Comparison of ENCODE assay signal across 9 mouse cellular contexts in genomic region chr13:4129100-4129499, GRCm38 (mm10). TPM values are rescaled to one million over a fixed set of nuclear protein-coding genes. Genes with fewer than 3 reads are reported as not detected.
DNase-seq lines count a peak whose midpoint lies in the region; ATAC-seq and TF ChIP-seq lines count a peak whose summit lies in the region.
"Had no signal": no experiment of that assay in that cellular context is flagged by ENCODE, and none has a peak within 500 bp of the region (broad histone marks: within the 10 kb centered on the region; RNA-seq: fewer than 3 reads in every experiment).

No protein-coding gene starts in this region.

- no peak overlapping the region for H3K27ac ChIP-seq in liver, postnatal 0 days (ENCODE audit: low read depth)
- no peak overlapping the region for H3K27ac ChIP-seq in kidney, embryonic 16.5 days (ENCODE audit: low read length)
- H3K27ac ChIP-seq in midbrain, postnatal 0 days (ENCODE audit: low read depth, low read length) = no peak overlapping the region
- H3K27ac ChIP-seq: liver, embryonic 15.5 days had no signal

- no peak for ATAC-seq in liver, postnatal 0 days
- peak; percentile 73; the same call in 1 of the 2 replicates for ATAC-seq in kidney, embryonic 16.5 days (ENCODE audit: low FRiP score, low TSS enrichment)
- no peak for ATAC-seq in midbrain, postnatal 0 days (ENCODE audit: low FRiP score)

- no peak for TF ChIP-seq EP300 in liver, postnatal 0 days (IDR thresholded peaks at IDR 0.05; ENCODE audit: low read depth)

- H3K4me3 ChIP-seq in liver, postnatal 0 days (ENCODE audit: low read depth, low read length) = no peak overlapping the region
- no peak overlapping the region for H3K4me3 ChIP-seq in kidney, embryonic 16.5 days (ENCODE audit: low read length)
- H3K4me3 ChIP-seq in midbrain, postnatal 0 days (ENCODE audit: low read depth, low read length) = no peak overlapping the region
- H3K4me3 ChIP-seq: liver, embryonic 15.5 days had no signal

- TF ChIP-seq CTCF in liver, postnatal 0 days (IDR thresholded peaks at IDR 0.05; ENCODE audit: low read depth) = peak; percentile 55
- TF ChIP-seq CTCF in midbrain, postnatal 0 days (IDR thresholded peaks at IDR 0.05) = peak; percentile 66

- 32% methylated on average over 5 of the region's 5 CpGs for WGBS in liver, postnatal 0 days (ENCODE audit: insufficient replicate concordance)
- WGBS in kidney, embryonic 16.5 days = 33% methylated on average over 5 of the region's 5 CpGs
- 47% methylated on average over 5 of the region's 5 CpGs for WGBS in midbrain, postnatal 0 days

- no peak overlapping the region for H3K4me2 ChIP-seq in liver, postnatal 0 days (ENCODE audit: low read depth, low read length)
- H3K4me2 ChIP-seq in kidney, embryonic 16.5 days (replicated peaks; ENCODE audit: low read depth, low read length) = no peak overlapping the region
- H3K4me2 ChIP-seq in midbrain, postnatal 0 days (ENCODE audit: low read depth, low read length, poor library complexity, severe bottlenecking) = no peak overlapping the region
- H3K4me2 ChIP-seq: liver, embryonic 15.5 days had no signal

- H3K27me3 ChIP-seq in liver, postnatal 0 days (ENCODE audit: insufficient read depth, low read length) = no peaks in the 10 kb centered on the region
- H3K27me3 ChIP-seq in kidney, embryonic 16.5 days (ENCODE audit: insufficient read depth, low read length) = no peaks in the 10 kb centered on the region
- H3K27me3 ChIP-seq in midbrain, postnatal 0 days (ENCODE audit: insufficient read depth, low read length) = no peaks in the 10 kb centered on the region
- H3K27me3 ChIP-seq: liver, embryonic 15.5 days had no signal

- H3K36me3 ChIP-seq in liver, postnatal 0 days (replicated peaks; ENCODE audit: insufficient read depth, low read length) = no peaks in the 10 kb centered on the region
- no peaks in the 10 kb centered on the region for H3K36me3 ChIP-seq in kidney, embryonic 16.5 days (ENCODE audit: insufficient read depth, low read length)
- H3K36me3 ChIP-seq in midbrain, postnatal 0 days (ENCODE audit: insufficient read depth, low read length) = no peaks in the 10 kb centered on the region
- H3K36me3 ChIP-seq: liver, embryonic 15.5 days had no signal

- H3K9me3 ChIP-seq in liver, postnatal 0 days (ENCODE audit: low read length) = no peaks in the 10 kb centered on the region
- peaks cover 6% of the 10 kb centered on the region; the same call in 1 of the 2 replicates for H3K9me3 ChIP-seq in kidney, embryonic 16.5 days (ENCODE audit: low read length)
- no peaks in the 10 kb centered on the region for H3K9me3 ChIP-seq in midbrain, postnatal 0 days (ENCODE audit: low read length)
- H3K9me3 ChIP-seq: liver, embryonic 15.5 days had no signal

- H3K4me1 ChIP-seq in liver, postnatal 0 days (ENCODE audit: insufficient read depth) = no peaks in the 10 kb centered on the region
- no peaks in the 10 kb centered on the region for H3K4me1 ChIP-seq in kidney, embryonic 16.5 days (ENCODE audit: insufficient read depth, low read length)
- H3K4me1 ChIP-seq in midbrain, postnatal 0 days (ENCODE audit: insufficient read depth, low read length) = no peaks in the 10 kb centered on the region
- H3K4me1 ChIP-seq: liver, embryonic 15.5 days had no signal

- no peak overlapping the region for H3K9ac ChIP-seq in liver, postnatal 0 days (replicated peaks)
- no peak overlapping the region for H3K9ac ChIP-seq in kidney, embryonic 16.5 days (replicated peaks; ENCODE audit: low read length)
- no peak overlapping the region for H3K9ac ChIP-seq in midbrain, postnatal 0 days (replicated peaks; ENCODE audit: low read length, poor library complexity, severe bottlenecking)
- H3K9ac ChIP-seq: liver, embryonic 15.5 days had no signal

- DNase-seq in cerebellum, adult 18-20 months = peak; percentile 5 to 9
- DNase-seq in cerebellum, postnatal 4 days (ENCODE audit: low spot score in 2 of 2) = no peak
- peak; percentile 13 for DNase-seq in liver, postnatal 0 days
- DNase-seq in liver = no peak
- DNase-seq in embryo, embryonic 10 days (ENCODE audit: low spot score) = peak; percentile 65
- peak; percentile 8 for DNase-seq in midbrain, postnatal 0 days (ENCODE audit: low spot score)
- DNase-seq in T-cell, adult 2 months (ENCODE audit: low spot score) = no peak

RNA-seq across cellular contexts. Expression of gene Akr1c18, which starts 21.4 kb away (rescaled TPM):
- polyA plus RNA-seq in liver, postnatal 0 days (2015; fragmentation: Nextera tagmentation; extraction: Ambion mirVana) = 26.8 and 30.5 TPM in 2 replicates
- 2.1 and 2.4 TPM in 2 replicates for polyA plus RNA-seq in kidney, embryonic 16.5 days (2015; fragmentation: Nextera tagmentation; extraction: Ambion mirVana)
- not detected in 2 replicates for total RNA-seq in midbrain, postnatal 0 days (2014; rRNA removed)
- not detected in 2 replicates for polyA plus RNA-seq in midbrain, postnatal 0 days (2015; fragmentation: Nextera tagmentation; extraction: Ambion mirVana)

Comparison
In these comparisons a context has a peak if more than half of its experiments do, and no peak if none do; other contexts are left out.
1. DNase-seq: peak in cerebellum, adult 18-20 months (2 of 2), liver, postnatal 0 days (single experiment), embryo, embryonic 10 days (single experiment) and midbrain, postnatal 0 days (single experiment); none in cerebellum, postnatal 4 days (0 of 2), liver (single experiment) and T-cell, adult 2 months (single experiment).